Mouse (Mus musculus) heart, postnatal 0 days (tissue): ENCODE results near the gene Pdzd2. TPM values are rescaled to one million over a fixed set of nuclear protein-coding genes. Genes with fewer than 3 reads are reported as not detected.

Experiments
- ATAC-seq: fragments of 200-750 bp; cut with Nextera tagmentation; 2 replicates; pipeline ENCODE4 v1.8.0; 2017; ENCODE audit warnings: low read depth, moderate number of reproducible peaks, moderate library complexity; ENCODE audit not compliant: insufficient read depth
- DNase-seq: peaks from one replicate; pipeline ENCODE4 v3.0.0-alpha.2; 2016; ENCODE audit warnings: low spot score
- H3K27ac ChIP-seq: fragments of 300-500 bp; sonication (generic); 2 replicates; pipeline ENCODE4 v1.5.1; 2014; ENCODE audit warnings: low read depth, mild to moderate bottlenecking
- H3K27me3 ChIP-seq: fragments of 300-500 bp; sonication (generic); 2 replicates; pipeline ENCODE4 v1.6.1; 2014; ENCODE audit warnings: low read length, mixed read lengths; ENCODE audit not compliant: control insufficient read depth, insufficient read depth
- H3K36me3 ChIP-seq: fragments of 300-500 bp; sonication (generic); replicated peaks from 2 replicates; pipeline ENCODE4 v1.6.1; 2014; ENCODE audit warnings: low read length, mixed read lengths; ENCODE audit not compliant: control insufficient read depth, insufficient read depth
- H3K4me1 ChIP-seq: fragments of 300-500 bp; sonication (generic); 2 replicates; pipeline ENCODE4 v1.6.1; 2014; ENCODE audit warnings: antibody characterized with exemption; ENCODE audit not compliant: control insufficient read depth, insufficient read depth
- H3K4me2 ChIP-seq: fragments of 300-500 bp; sonication (generic); 2 replicates; pipeline ENCODE4 v1.6.1; 2014; ENCODE audit warnings: low read depth, mild to moderate bottlenecking, low read length, moderate library complexity
- H3K4me3 ChIP-seq: fragments of 300-500 bp; sonication (generic); 2 replicates; pipeline ENCODE4 v1.5.1; 2014; ENCODE audit warnings: low read depth, low read length
- H3K9ac ChIP-seq: fragments of 300-500 bp; sonication (generic); replicated peaks from 2 replicates; pipeline ENCODE4 v1.6.1; 2014; ENCODE audit warnings: low read depth, low read length, mixed read lengths
- H3K9me3 ChIP-seq: fragments of 300-500 bp; sonication (generic); replicated peaks from 2 replicates; pipeline ENCODE4 v1.6.1; 2016; ENCODE audit warnings: low read length; ENCODE audit not compliant: control insufficient read depth
- CTCF ChIP-seq: IDR thresholded peaks from 2 replicates; pipeline ENCODE4 v1.5.1; 2016; ENCODE audit warnings: antibody characterized with exemption, control low read depth, low read depth
- EP300 ChIP-seq: IDR thresholded peaks from 2 replicates; pipeline ENCODE4 v1.6.1; 2016; ENCODE audit warnings: antibody characterized with exemption, low read depth
- WGBS: fragments of 180-500 bp; shearing (Covaris S2); extraction: QIAGEN DNeasy Blood & Tissue Kit; methylation state at CpG from one replicate; pipeline ENCODE4 v1.1.7; 2014; 5-methylcytosine and 5-hydroxymethylcytosine counted together
- polyA plus RNA-seq: library from polyadenylated mRNA; unstranded; fragments of >200 nt; fragmentation: Nextera tagmentation; extraction: Ambion mirVana; gene quantifications from 2 replicates; pipeline ENCODE4 v1.2.1, GENCODE M21; 2015
- total RNA-seq: library from RNA; depleted of rRNA; stranded (reverse); fragments of >200 nt; gene quantifications from 2 replicates; pipeline ENCODE4 v1.2.3, GENCODE M21; 2014; ENCODE audit warnings: low replicate concordance

Pdzd2 gene
- total and polyA plus RNA-seq, 2 experiments from 2014 or later, result 36.1 to 86.0 TPM

DNA sequence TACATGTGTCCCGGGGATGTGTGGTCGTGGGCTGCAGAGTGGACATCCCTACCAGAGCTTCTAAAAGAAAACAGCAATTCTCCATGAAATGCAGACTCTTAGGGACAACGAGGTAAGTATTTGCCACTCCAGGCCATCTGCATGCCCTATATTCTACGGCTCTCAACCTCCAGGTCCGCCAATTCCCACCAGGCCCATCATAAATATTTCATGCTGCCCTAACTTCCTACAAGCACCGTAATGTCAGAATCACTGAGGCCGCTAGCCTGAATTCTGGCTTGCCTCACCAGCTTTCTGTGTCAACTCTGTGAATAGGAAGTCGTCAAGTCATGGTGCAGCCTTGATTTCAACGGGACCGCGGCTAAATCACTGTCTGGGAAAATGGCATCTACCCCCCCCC, 234.2 kb downstream of the Pdzd2 start:
- 90% methylated on average over 11 of the region's 11 CpGs for WGBS
- H3K4me1 ChIP-seq, result peaks cover 24% of the 10 kb centered on the region
- H3K36me3 ChIP-seq, result no peaks in the 10 kb centered on the region
- H3K4me3 ChIP-seq, result no peak overlapping the region
- H3K27me3 ChIP-seq, result no peaks in the 10 kb centered on the region
- no peak for ATAC-seq
- H3K27ac ChIP-seq, result no peak overlapping the region
- no peak for DNase-seq
- H3K9me3 ChIP-seq, result no peaks in the 10 kb centered on the region
- no peak overlapping the region for H3K4me2 ChIP-seq
- no peak for TF ChIP-seq CTCF
- no peak for TF ChIP-seq EP300
- no peak overlapping the region for H3K9ac ChIP-seq

DNA sequence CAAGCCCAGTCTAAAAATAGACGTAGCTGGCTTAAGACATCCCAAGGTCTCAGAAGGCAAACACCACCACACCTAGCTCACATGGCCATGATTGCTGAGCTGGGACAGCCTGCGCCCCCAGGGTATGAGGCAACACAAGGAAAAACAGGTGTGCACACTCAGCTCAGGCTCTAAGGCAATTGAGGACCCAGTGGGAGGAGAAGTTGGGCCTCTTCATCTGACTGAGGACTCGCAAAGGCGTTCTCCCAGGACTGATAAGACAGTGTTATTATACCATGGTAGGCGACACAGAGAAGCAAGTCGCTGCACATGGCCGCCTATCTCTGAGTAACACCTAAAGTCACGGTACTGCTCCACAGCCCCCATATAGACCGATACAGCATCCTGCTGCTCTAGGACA, 235.8 kb downstream of the Pdzd2 start:
- no peaks in the 10 kb centered on the region for H3K9me3 ChIP-seq
- peaks cover 24% of the 10 kb centered on the region for H3K4me1 ChIP-seq
- H3K9ac ChIP-seq, result no peak overlapping the region
- no peaks in the 10 kb centered on the region for H3K36me3 ChIP-seq
- ATAC-seq (no peak), DNase-seq (no peak)
- no peak overlapping the region for H3K27ac ChIP-seq
- H3K27me3 ChIP-seq, result no peaks in the 10 kb centered on the region
- TF ChIP-seq EP300, result no peak
- TF ChIP-seq CTCF, result no peak
- 52% methylated on average over 9 of the region's 9 CpGs for WGBS
- H3K4me3 ChIP-seq, result no peak overlapping the region
- no peak overlapping the region for H3K4me2 ChIP-seq

- H3K4me2 ChIP-seq, result peak overlapping the region; percentile 24
- DNase-seq (peak; percentile 72), ATAC-seq (peak; percentile 76)
- no peaks in the 10 kb centered on the region for H3K27me3 ChIP-seq
- H3K36me3 ChIP-seq, result no peaks in the 10 kb centered on the region
- 28% methylated on average over 13 of the region's 13 CpGs for WGBS
- peaks cover 24% of the 10 kb centered on the region for H3K4me1 ChIP-seq
- H3K4me3 ChIP-seq, result no peak overlapping the region
- H3K9me3 ChIP-seq, result no peaks in the 10 kb centered on the region
- TF ChIP-seq CTCF (no peak), EP300 (no peak)
- H3K27ac ChIP-seq, result 0 out of 2 replicates have a peak overlapping the region, but pooled peaks have one; percentile 19
- no peak overlapping the region; the same call in 1 of the 2 replicates for H3K9ac ChIP-seq
Measured at GRCm38 (mm10) chr15:12501924-12502548, 237.7 kb downstream of the Pdzd2 start.

DNA sequence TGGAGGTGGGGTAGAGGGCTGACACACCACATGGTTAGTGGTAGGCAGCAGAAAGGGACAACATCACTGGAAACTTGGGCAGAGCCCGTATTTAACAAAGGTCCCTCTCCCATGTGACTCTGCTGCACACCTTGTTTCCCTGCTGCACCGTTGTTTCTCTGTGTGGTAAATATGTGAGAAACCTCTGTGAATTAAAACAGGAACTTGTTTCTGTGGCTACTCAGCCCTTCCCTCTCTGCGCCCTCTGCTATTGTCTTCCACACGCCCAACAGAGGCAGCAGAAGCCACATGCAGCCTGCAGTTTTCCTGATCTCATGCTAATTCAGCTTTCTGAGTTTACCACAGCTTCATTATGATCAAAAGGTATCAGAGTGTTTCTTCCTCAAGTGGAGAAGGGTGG, 239.1 kb downstream of the Pdzd2 start:
- 69% methylated on average over 4 of the region's 4 CpGs for WGBS

DNA sequence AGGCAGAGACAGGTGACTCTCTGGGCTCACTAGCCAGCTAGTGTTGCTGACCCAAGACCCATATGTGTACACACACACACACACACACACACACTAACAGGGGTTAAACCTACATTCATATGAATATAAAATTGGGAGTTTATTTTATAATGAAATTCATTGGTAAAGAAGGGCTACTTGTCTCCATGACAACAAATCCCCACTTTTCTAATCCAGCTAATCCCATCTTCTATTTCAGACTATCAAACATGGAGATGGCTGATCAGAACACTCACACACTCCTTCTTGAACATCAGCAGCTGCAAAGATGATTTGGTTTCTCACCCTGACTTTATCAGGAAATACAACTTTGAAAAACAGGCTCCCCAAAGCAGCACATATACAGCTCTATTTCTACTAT, 245.6 kb downstream of the Pdzd2 start:
- H3K9me3 ChIP-seq, result no peaks in the 10 kb centered on the region
- DNase-seq, result no peak
- no peak overlapping the region for H3K4me3 ChIP-seq
- no peak overlapping the region for H3K4me2 ChIP-seq
- H3K27ac ChIP-seq, result no peak overlapping the region
- no peaks in the 10 kb centered on the region for H3K27me3 ChIP-seq
- peaks cover 14% of the 10 kb centered on the region for H3K4me1 ChIP-seq
- H3K9ac ChIP-seq, result no peak overlapping the region
- TF ChIP-seq CTCF (no peak), EP300 (no peak)
- no peak for ATAC-seq
- no peaks in the 10 kb centered on the region for H3K36me3 ChIP-seq

More for the DNA sequence above, 239.1 kb downstream of the Pdzd2 start:
- Histone ChIP-seq H3K4me1 (peaks cover 24% of the 10 kb centered on the region), H3K9ac (no peak overlapping the region), H3K4me2 (no peak overlapping the region), H3K36me3 (no peaks in the 10 kb centered on the region), H3K9me3 (no peaks in the 10 kb centered on the region), H3K4me3 (no peak overlapping the region), H3K27ac (no peak overlapping the region), H3K27me3 (no peaks in the 10 kb centered on the region)
- ATAC-seq, result no peak
- TF ChIP-seq CTCF, result no peak
- TF ChIP-seq EP300, result no peak
- no peak for DNase-seq

- no peak for TF ChIP-seq CTCF
- TF ChIP-seq EP300, result no peak
- H3K27me3 ChIP-seq, result no peaks in the 10 kb centered on the region
- peaks cover 14% of the 10 kb centered on the region for H3K4me1 ChIP-seq
- 0 out of 2 replicates have a peak overlapping the region, but pooled peaks have one; percentile 8 for H3K27ac ChIP-seq
- H3K4me3 ChIP-seq, result no peak overlapping the region
- DNase-seq, result no peak
- no peak for ATAC-seq
- WGBS, result 61% methylated on average over 7 of the region's 7 CpGs
- H3K9me3 ChIP-seq, result no peaks in the 10 kb centered on the region
- H3K4me2 ChIP-seq, result no peak overlapping the region
- H3K9ac ChIP-seq, result no peak overlapping the region
- H3K36me3 ChIP-seq, result no peaks in the 10 kb centered on the region
Measured at GRCm38 (mm10) chr15:12493258-12493657, 246.5 kb downstream of the Pdzd2 start.
